Mouse (Mus musculus) lung, postnatal 36 days (tissue): ENCODE measurements at regions not wholly inside any gene's neighbourhood (a gene's known extent, or its start where the extent isn't known, plus 50 kb on each side); places are given as distances from the start of the nearest gene placed in this dataset.

Source experiments
- DNase-seq: peaks from one replicate; pipeline ENCODE4 v3.0.0; 2022; ENCODE audit warnings: mixed read lengths

DNA sequence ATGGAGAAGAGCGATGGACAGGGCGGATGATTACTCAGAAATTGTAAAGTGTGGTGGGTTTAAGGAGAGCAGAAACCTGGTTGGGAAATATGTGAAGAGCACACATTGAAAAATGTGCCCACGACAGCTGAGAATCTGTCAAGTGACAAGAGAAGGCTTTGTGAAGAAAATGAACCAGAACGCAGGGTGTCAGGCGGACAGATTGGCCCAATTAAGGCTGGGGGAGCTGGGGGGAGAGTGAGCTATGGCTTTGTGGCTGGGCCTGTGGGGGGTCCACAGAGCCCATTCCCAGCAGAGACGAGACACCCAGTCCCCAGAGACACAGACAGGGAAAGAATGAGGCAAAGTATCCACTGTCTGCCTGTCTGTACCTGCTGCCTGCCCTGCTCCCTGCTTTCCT lies 153.3 kb downstream of the Shq1 start:
- DNase-seq = no peak

DNA sequence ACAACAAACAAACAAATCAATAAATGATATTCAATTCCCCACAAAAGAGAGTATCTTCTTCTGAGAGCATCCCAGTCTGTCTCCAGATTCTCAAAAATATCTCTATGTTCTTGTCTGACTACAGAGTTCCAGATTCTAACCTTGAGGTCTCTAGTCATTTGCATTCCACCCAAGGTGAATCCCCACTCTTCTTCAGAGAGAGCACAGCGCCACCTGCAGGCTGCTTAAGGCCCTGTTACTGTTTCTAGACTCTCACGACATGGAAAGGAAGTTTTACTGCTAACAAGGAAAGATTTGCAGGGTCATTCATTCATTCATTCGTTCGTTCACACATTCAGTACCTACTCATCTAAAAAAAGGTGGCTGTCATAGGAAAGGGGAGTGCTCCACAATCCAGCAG lies 158.3 kb downstream of the Shq1 start:
- peak; percentile 16 for DNase-seq

DNA sequence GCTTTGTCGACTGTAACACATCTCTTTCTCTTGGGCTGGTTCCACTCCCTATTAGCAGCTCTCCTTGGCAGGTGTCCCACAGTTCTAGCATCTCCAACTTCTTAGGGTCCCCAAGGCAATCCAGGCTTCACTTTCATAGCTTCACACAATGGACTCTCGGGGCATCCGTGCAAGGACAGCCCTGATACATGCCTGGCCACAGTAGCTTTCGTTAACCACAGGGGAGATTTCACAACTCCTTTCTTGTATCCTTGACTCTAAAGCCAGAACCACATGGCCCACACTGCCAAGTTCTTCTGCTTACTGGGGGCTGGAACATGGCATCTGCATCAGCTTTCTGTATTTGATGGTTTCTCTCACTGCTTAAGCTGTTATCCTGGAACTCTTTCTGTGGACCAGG lies 160.3 kb downstream of the Shq1 start:
- no peak for DNase-seq

DNA sequence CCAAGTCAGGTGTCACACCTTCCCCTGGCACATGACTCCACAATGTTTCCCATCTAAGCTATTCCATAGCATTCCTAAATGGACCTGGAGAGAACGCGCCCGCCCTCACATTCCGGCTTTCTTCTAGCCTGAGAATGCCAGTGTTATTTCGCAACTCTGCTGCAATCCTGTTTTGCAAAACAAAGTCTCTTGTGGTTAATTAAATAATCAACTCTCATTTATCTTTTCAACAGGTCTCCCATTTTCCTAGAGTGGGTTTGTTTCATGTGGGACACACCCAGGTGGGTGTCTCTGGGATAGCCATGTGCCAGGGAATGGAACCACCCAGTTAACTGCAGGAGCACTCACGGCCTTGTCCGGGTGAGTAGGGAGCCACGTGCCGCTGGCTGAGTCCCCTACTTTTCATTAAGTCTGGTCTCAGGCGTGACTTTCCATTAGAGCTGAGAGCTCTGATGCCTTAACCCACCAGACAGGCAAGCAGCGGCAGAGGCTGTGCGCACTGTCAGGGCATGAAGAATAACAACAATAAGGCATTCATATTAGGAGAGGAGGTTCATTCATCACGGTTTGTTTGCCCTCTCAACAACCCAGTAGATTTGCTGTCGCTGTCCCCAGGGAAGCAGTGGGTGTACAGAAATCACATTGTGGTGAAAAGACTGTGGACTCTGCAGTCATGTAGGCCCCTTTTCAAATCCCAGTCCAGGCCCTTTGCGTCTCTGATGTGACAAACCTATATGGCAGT lies 165.3 kb downstream of the Shq1 start:
- DNase-seq = peak; percentile 48

DNA sequence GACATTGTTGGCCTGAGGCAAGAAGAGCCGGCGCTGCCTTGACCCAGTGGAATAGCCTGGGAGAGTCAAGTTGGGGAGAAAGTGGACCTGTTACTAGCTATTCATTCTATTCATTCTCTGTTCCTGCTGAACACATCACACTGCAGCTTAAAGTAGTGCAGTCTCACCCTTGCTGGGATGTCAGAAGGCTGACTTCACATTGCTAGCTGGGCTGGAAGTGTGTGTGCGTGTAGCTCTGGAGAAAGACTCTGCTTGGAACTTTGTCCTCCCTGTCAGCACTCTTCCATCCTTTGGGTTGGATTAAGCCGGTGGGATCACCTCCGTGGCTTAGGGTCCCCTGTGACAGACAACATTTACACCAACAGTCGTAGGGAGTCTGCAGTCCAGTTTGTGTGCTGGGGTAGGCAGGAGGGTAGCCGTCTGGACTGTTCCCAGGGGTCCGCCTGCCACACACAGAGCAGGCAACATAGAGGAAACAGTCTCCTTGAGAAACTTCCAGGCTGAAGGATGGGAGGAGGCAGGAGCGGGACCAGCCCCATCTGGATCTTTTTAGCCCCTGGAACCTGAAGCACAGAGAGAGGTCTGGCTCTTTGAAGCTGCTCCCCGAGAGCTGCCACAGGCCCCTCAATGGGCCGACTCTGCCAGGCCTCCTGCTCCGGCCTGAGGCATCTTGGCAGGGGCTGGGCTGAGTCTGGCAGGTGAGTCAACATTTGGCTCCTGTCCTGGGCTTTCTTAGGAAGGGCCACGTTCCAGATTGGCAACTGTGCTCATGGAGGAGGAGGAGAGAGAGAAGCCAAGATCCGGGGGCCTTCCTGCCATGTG lies 167.8 kb downstream of the Shq1 start:
- peak; percentile 74 for DNase-seq

DNA sequence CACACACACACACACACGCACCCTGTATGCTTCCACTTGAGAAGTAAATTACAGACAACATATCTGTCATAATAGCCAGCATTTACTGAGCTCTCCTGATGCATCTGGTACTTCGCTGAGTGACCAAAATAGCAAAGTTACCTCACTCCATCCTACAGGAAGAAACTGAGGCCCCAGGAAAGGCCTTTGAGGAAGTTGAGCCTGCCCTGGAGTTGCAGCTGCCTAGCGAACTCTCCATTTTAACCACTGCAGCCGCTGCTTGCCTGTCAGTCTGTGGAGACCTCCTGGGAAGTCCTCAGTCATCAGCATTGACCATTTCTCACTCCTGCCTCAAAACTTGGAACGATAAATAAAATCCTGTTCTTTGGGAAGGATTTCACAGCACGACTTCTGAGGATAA lies 168.8 kb downstream of the Shq1 start:
- DNase-seq = no peak

DNA sequence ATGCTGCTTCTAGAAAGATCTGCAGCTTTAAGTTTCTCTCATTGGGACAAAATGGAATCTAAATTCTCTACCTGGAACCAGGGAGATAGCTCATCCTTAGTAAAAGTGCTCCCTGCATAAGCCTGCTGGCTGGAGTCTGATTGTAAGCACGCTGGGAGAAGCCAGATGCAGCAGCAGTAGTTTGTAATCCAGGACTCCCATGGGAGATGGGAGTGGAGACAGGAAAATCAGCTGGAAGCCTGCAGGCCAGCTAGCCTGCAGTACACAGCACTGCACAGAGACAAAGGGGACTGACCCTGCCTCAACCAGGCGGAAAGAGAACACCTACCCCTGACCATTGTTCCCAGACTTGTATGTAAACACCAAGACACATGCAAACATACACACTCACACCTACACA lies 170.2 kb downstream of the Shq1 start:
- DNase-seq = no peak

DNA sequence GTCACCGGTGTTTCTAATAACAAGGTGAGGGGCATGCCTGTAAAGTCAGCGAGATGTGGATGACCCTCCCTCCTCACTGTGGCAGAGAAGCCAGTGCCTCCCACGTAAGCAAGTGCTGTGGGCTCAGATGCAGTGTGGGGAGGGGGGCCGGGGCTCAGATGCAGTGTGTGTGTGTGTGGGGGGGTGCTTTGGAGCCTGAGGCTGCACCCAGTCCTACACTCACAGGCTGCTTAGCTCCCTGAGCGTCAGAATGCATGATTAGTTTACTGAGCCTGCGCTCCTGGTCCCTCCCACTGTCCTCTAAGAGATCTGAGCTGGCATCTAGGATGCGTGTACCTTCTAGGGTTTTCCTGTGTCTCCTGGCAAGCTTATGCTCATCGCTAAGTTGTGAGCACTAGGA lies 170.9 kb downstream of the Shq1 start:
- DNase-seq = no peak

DNA sequence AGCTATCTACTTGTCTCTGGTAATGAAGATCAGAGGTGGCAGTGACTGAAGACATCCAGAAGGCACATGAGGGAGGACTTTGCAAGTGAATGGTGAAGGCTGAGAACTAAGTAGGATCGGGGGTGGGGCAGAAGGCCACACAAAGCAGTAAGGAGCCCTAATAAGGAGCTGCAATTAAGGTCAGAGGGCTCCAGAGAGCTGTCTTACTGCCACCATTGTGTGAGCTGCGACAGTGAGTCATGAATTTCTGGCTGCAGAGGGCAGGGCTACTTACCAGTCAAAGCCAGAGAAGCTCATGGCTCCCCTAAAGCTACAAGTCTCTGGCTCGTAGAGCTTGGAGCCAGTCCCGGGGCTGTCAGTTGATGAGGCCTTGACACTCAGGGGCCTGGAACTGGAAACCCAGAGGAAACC lies 172.1 kb downstream of the Shq1 start:
- no peak for DNase-seq

DNA sequence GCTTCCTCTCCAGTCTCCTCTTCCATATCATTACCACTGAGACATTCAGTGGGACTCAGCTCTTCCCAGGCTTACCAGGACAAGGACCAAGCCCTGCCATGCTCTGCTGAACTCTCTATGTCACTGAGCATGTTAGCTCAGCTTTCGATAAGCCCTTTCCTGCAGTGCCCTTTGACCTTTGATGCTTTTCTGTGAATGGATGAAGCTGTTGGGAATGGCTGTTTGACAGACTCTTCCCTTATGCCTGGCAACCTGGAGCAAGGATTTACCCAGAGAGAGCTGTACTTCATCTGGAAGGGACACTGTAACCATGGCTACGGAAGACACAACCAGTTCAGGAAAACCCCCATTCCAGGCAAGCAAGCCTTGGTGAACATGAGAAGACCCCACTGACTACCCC lies 172.8 kb downstream of the Shq1 start:
- DNase-seq = no peak

DNA sequence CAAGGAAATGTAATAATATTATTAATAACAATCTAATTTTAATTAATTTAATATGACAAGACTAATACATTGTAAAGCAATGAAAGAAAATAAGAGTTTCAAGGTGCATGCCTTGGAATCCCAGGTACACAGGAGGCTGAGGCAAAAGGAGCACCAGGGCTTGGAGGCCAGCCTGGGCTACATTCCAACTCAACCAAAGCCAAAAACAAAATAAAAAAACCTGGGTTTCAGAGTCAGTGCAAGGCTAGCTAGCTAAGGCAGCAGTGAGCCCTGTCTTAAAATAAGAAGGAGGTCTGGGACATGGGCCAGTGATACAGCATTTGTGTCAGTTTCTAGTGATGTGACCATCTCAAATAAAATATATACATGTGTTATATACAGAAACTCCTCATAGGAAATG lies 174.8 kb downstream of the Shq1 start:
- DNase-seq = no peak

DNA sequence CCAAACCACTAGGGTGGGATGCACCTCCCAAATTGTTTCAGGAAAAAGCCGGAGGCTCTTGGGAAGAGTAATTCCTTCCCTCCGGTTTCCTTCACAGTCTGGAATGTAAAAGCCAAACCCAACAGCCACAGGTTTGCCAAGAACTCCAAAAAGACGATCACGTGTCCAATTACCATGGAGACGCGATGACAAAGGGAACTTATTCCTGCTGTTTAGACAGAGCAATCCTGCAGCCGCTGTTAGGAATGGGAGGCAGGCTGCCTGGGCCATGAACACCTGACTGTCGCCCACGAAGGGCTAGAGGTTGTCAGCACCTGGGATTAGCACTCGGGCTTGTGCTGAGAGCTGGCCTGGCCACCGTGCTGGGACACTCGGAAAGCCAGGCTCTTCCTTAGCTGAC lies 175.8 kb downstream of the Shq1 start:
- DNase-seq = peak; percentile 80

DNA sequence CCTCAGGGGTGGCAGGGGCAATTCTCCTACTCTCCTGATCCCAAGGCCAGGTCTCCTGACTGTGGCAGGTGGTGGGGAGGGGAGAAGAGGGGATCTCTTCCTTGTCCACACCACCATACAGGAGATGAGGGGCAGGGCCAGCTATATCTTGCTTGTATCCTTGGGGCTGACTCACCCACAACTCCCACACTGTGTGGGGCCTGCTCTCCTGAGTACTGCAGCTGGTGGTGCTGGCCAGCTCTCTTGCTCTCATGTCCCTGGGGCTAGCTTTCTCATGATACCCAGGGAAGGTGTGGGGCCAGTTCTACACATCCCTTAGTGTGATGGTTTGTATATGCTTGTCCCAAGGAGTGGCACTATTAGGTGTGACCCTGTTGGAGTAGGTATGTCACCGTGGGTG lies 177.4 kb downstream of the Shq1 start:
- DNase-seq = no peak

DNA sequence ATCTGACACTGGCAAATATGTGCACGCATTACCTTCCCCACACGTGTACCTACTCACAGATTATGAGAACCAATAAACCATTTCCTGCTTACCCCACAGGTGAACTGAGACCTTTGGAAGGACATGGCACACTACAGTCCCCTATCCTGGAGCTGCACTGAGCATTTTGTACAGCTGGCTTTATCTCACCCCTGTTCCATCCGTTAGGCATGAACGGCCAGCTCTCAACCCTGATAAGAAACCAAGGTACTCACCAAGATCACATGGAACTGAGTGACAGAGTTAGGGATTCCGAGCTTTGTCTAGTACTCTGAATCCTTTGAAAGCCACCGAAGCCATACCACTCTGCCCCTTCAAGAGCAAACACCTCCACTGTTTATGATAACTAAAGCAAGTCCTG lies 179.1 kb downstream of the Shq1 start:
- DNase-seq = no peak

DNA sequence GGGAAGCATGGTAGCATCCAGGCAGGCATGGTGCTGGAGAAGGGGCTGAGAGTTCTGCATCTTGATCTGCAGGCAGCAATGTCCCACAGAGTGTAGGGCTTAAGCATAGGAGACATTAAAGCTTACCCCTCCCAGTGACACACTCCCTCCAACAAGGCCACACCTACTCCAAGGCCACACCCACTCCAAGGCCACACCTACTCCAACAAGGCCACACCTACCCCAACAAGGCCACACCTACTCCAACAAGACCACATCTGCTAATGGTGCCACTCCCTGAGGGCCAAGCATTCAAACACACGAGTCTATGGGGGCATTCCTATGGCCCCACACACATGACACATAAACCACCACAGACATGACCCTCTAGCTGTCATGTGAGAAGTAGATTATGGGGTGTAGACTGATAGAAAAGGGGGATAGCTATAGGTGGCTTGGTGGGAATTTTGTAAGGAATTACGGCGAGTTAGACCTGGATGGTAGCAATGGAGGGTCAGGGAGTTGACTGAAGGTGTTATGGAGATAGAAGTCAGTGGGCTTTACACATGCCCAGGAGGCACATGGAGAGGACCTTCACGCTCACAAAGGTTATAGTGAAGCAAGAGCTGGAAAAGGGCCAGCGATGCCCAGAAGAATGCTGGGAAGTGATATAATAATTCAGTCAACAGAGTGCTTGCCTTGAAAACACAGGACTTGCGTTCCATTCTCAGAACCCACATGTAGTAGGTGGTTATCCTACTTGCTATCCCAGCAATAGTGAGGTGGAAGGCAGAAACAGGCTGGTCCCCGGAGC lies 179.8 kb downstream of the Shq1 start:
- DNase-seq = no peak

DNA sequence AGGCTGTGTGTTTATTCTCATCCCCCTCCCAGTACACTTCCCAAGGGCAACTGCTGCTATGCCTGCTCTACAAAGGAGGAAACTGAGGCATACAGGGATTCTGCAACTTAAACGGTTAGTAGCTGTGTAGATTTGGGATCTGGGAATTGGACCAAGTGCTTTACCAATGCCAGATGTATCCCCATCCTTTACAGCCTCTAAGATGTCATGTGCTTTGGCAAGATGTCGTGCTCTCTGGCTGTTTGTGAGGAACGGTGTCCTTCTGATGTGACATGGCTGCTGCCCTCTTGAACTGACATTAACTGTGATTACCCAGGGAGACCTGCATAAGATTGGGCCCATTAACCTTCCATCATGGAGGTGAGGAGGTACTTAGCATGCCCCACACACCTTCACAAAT lies 187.1 kb downstream of the Shq1 start:
- no peak for DNase-seq

DNA sequence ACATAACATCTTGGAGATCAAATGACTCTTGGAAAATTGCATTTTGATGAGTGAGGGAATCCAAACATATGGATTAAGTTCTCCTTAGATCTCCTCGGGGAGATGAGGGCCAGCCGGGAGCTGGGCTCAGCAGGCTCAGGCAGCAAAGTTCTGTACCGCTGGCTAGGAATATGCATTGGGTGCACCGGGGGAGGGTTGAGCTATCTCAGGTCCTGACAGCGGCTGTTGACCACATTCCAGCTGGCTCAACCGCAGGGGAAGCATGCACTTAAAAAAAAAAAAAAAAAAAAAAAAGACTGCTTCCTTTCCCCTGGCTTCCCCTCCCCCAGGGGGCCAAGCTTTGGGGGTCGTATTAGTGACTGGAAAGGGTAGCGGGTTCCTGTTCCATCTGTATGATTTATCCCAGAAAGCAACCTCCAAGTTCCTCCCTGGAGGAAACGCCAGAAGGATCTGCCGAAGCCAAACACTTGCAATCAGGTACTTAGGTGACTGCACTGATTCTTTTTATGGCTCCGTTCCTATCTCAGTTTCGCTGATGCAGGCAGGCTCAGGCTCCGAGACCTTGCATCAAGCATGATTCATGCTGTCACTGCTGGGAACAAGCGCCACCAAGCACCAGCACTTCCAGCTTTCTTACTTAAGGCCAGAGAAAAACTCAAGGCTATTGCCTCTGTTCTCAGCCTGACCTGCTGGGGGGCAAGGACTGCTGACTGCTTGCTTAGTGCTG lies 187.7 kb downstream of the Shq1 start:
- DNase-seq = no peak

DNA sequence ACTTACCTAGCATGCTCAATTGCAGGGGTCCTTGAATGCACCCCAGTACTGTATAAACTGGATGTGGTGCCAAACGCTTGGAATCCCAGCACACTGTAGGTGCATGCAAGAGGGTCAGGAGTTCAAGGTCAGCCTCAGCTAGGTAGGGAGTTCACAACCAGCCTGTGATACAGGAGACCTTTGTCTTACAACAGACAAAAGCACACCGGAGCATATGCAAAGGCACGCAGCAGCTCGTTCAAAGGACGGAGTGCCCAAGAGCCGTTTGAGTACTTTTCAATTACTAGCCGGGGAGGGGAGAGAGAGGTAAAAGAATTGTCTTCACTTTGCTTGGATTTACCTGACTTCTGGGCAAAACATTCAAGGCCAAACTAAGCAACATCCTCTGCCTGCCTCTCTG lies 188.4 kb downstream of the Shq1 start:
- DNase-seq = no peak

DNA sequence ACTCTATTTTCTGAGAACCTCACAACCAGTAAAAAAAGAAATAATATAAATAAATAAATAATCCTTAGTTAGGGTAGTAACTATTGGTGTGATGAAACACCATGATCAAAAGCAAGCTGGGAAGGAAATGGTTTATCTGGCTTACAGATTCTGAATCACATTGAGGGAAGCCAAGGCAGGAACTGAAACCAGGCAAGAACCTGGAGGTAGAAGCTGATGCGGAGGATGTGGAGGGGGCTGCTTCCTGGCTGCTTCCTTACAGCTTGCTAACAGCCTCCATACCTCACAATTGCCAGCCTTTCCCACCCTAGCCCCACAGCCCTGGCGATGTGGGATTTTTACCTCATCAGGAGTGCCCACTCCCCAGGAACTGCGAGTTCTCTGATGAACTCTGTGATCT lies 190.4 kb downstream of the Shq1 start:
- DNase-seq = no peak

DNA sequence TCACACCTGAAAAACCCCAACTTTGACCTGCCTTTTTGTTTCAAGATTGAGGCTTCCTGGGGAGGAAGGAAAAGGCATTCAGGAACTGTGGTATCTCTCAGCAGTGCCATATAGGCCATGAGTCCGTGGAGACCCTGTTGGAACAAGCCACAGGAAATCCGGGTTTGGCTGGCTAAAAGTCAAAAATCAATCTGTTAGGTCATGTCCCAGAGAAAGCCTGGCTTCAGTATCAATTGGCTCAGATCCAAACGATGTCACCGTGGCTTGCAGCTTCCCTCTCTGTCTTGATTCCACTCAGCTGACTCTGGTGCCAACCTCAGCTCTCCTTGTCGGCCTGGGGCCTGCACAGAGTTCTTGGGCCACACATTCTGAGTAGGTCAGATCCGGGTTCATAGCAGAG lies 191.1 kb downstream of the Shq1 start:
- DNase-seq = peak; percentile 55

DNA sequence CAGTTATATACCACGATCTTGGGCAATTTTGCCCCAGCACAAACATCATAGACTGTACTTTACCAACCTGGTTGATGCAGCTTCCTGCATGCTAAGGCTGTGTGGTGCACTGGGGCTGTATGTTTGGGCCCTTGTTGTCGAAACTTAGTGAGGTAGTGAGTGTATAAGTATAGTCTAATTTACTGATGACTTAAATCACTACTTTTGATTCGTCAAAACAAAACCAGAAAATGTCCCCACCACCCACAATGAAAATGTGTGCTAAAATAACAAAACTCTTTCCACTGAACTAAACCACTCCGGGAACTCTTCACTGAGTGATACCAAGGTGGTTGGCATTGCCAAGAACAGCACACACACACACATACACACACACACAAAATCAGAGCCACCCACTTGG lies 191.5 kb downstream of the Shq1 start:
- no peak for DNase-seq

DNA sequence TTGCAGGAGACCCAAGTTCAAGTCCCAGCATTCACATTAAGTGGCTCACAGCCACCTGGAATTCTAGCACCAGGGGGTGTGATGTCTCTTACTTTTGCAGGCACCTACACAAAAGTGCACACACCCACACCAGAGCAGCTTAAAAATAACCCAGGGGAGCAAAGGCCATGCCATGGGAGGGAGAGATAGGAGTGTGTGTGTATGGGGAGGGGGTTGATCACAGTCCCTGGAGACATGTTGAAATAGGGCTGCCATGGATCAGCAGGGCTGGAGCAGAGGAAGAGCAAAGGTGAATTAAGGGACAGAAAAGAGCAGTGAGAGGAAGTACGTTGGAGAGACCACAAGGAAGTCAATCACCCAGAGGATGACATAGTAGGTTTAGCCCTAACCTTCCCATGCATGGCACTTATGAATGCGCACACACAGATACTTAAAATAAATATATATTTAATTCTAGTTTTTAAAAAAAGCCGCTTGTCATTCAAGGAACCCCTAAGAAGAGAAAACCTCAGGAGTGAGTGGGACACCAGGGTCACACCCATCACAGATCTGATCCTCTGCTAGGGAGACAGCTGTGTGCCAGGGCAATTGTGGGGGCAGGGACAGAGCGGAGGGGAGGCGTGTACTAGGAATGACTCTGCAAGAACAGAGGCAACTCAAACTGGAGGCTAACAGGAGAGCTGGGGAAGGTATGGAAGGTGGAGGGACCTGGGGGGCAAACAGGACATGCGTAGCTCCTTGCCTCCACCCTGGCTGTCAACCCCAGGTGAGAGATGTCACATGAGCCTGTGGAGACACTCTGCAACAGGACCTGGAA lies 189.5 kb upstream of the Rybp start:
- DNase-seq = no peak
